Comparison of ENCODE assay signal across 8 mouse cellular contexts in the genomic region with DNA sequence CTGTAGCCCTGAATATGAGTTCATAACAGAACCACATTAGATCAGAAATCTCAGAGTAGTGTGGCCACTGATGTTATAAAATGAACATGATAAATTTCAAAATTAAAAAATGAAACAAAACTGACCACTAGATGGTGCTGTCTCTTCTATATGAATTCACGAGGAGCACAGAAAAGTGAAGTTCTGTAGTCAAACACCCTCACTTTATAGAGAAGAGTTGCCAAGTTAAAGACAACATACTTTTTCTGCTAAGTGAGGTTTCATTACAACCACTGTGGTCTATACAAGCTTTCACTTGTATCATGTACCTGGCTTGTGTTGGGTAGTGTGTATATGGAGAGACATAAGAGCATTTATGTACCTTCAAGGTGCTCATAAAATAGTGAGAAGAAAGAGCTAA. TPM values are rescaled to one million over a fixed set of nuclear protein-coding genes. Genes with fewer than 3 reads are reported as not detected.
A peak's percentile ranks its signal among the peaks of the same experiment; 100 is the strongest.
DNase-seq lines count a peak whose midpoint lies in the region; ATAC-seq lines count a peak whose summit lies in the region.

No protein-coding gene starts in this region.

- H3K36me3 ChIP-seq in embryonic facial prominence, embryonic 11.5 days (replicated peaks; ENCODE audit: control insufficient read depth, insufficient read depth, low read depth, low read length) = no peaks in the 10 kb centered on the region
- no peaks in the 10 kb centered on the region for H3K36me3 ChIP-seq in embryonic facial prominence, embryonic 10.5 days (replicated peaks)
- H3K36me3 ChIP-seq in lung, embryonic 16.5 days (ENCODE audit: control insufficient read depth, insufficient read depth, low read length) = no peaks in the 10 kb centered on the region
- no peaks in the 10 kb centered on the region for H3K36me3 ChIP-seq in hindbrain, embryonic 16.5 days (ENCODE audit: control insufficient read depth, insufficient read depth, low read length)

- H3K4me2 ChIP-seq in embryonic facial prominence, embryonic 11.5 days (ENCODE audit: low read depth, low read length) = no peak overlapping the region
- H3K4me2 ChIP-seq in lung, embryonic 16.5 days (ENCODE audit: low read depth, low read length) = no peak overlapping the region
- H3K4me2 ChIP-seq in hindbrain, embryonic 16.5 days (ENCODE audit: low read length) = no peak overlapping the region

- no peaks in the 10 kb centered on the region for H3K27me3 ChIP-seq in embryonic facial prominence, embryonic 11.5 days (ENCODE audit: control insufficient read depth, insufficient read depth, low read length)
- no peaks in the 10 kb centered on the region for H3K27me3 ChIP-seq in embryonic facial prominence, embryonic 10.5 days (replicated peaks; ENCODE audit: low read depth, poor library complexity, severe bottlenecking)
- H3K27me3 ChIP-seq in lung, embryonic 16.5 days (ENCODE audit: control insufficient read depth, insufficient read depth, low read depth, low read length) = no peaks in the 10 kb centered on the region
- H3K27me3 ChIP-seq in hindbrain, embryonic 16.5 days (replicated peaks; ENCODE audit: control insufficient read depth, insufficient read depth, low read length) = no peaks in the 10 kb centered on the region

- DNase-seq in embryonic facial prominence, embryonic 11.5 days (ENCODE audit: low spot score) = peak; percentile 89
- DNase-seq in embryonic facial prominence, embryonic 10.5 days (ENCODE audit: low spot score) = no peak
- DNase-seq in lung, adult 18-20 months = no peak
- peak; percentile 70 for DNase-seq in retina, postnatal 1 day
- DNase-seq in kidney, postnatal 4 days = no peak

- WGBS in embryonic facial prominence, embryonic 11.5 days = 2% methylated on average over 1 of the region's 1 CpGs
- WGBS in embryonic facial prominence, embryonic 10.5 days = 5% methylated on average over 1 of the region's 1 CpGs
- 0% methylated on average over 1 of the region's 1 CpGs for WGBS in lung, embryonic 16.5 days
- 0% methylated on average over 1 of the region's 1 CpGs for WGBS in hindbrain, embryonic 16.5 days

- H3K4me3 ChIP-seq in embryonic facial prominence, embryonic 11.5 days (ENCODE audit: low read depth, low read length) = no peak overlapping the region
- H3K4me3 ChIP-seq in embryonic facial prominence, embryonic 10.5 days = no peak overlapping the region
- H3K4me3 ChIP-seq in lung, embryonic 16.5 days (ENCODE audit: low read length) = no peak overlapping the region
- no peak overlapping the region for H3K4me3 ChIP-seq in hindbrain, embryonic 16.5 days (ENCODE audit: low read length)

- no peak overlapping the region for H3K27ac ChIP-seq in embryonic facial prominence, embryonic 11.5 days (replicated peaks; ENCODE audit: low read depth, low read length)
- no peak overlapping the region for H3K27ac ChIP-seq in embryonic facial prominence, embryonic 10.5 days (replicated peaks)
- no peak overlapping the region for H3K27ac ChIP-seq in lung, embryonic 16.5 days (ENCODE audit: low read length)
- no peak overlapping the region for H3K27ac ChIP-seq in hindbrain, embryonic 16.5 days (ENCODE audit: low read depth, low read length)

- ATAC-seq in embryonic facial prominence, embryonic 11.5 days (replicated peaks; ENCODE audit: insufficient number of reproducible peaks, low FRiP score, low TSS enrichment, low read depth) = no peak
- ATAC-seq in lung, embryonic 16.5 days (ENCODE audit: low read depth) = peak; percentile 20; the same call in 1 of the 2 replicates
- 0 out of 2 replicates have a peak, but pooled peaks have one; percentile 37 for ATAC-seq in hindbrain, embryonic 16.5 days
- ATAC-seq in erythroid progenitor cell, adult 5-6 weeks (replicated peaks; ENCODE audit: low FRiP score, poor library complexity, severe bottlenecking) = no peak

- no peak overlapping the region for H3K9ac ChIP-seq in embryonic facial prominence, embryonic 11.5 days (replicated peaks; ENCODE audit: low read length)
- H3K9ac ChIP-seq in lung, embryonic 16.5 days (ENCODE audit: low read length) = no peak overlapping the region
- no peak overlapping the region for H3K9ac ChIP-seq in hindbrain, embryonic 16.5 days (ENCODE audit: low read depth, low read length)

- no peaks in the 10 kb centered on the region for H3K9me3 ChIP-seq in embryonic facial prominence, embryonic 11.5 days (replicated peaks; ENCODE audit: control insufficient read depth, low read length)
- H3K9me3 ChIP-seq in embryonic facial prominence, embryonic 10.5 days = no peaks in the 10 kb centered on the region
- no peaks in the 10 kb centered on the region for H3K9me3 ChIP-seq in lung, embryonic 16.5 days (ENCODE audit: control insufficient read depth, low read length)
- H3K9me3 ChIP-seq in hindbrain, embryonic 16.5 days (ENCODE audit: control insufficient read depth, low read length) = no peaks in the 10 kb centered on the region

- H3K4me1 ChIP-seq in embryonic facial prominence, embryonic 11.5 days (ENCODE audit: control insufficient read depth, insufficient read depth, low read length) = no peaks in the 10 kb centered on the region
- H3K4me1 ChIP-seq in embryonic facial prominence, embryonic 10.5 days = no peaks in the 10 kb centered on the region
- no peaks in the 10 kb centered on the region for H3K4me1 ChIP-seq in lung, embryonic 16.5 days (replicated peaks; ENCODE audit: control insufficient read depth, insufficient read depth, low read length)
- H3K4me1 ChIP-seq in hindbrain, embryonic 16.5 days (ENCODE audit: control insufficient read depth, insufficient read depth, low read depth, low read length) = no peaks in the 10 kb centered on the region

RNA-seq across cellular contexts. Expression of gene Rsu1, which starts 19.4 kb away (rescaled TPM):
- polyA plus RNA-seq in embryonic facial prominence, embryonic 11.5 days (2014; fragmentation: Nextera tagmentation; extraction: Ambion mirVana) = 105 and 107 TPM in 2 replicates
- 70.2 and 80.1 TPM in 2 replicates for polyA plus RNA-seq in embryonic facial prominence, embryonic 10.5 days (2016; fragmentation: Nextera tagmentation; extraction: Ambion mirVana)
- polyA plus RNA-seq in lung, embryonic 16.5 days (2015; fragmentation: Nextera tagmentation; extraction: Ambion mirVana) = 177 and 187 TPM in 2 replicates
- 85.5 and 97.5 TPM in 2 replicates for polyA plus RNA-seq in hindbrain, embryonic 16.5 days (2015; fragmentation: Nextera tagmentation; extraction: Ambion mirVana)
- total RNA-seq in erythroid progenitor cell, adult 5-6 weeks (2015; ENCODE audit: low replicate concordance) = 22.2 and 30.3 TPM in 2 replicates
- 16.3 and 27.5 TPM in 2 replicates for total RNA-seq in erythroid progenitor cell, adult 5-6 weeks (2017; ENCODE audit: low replicate concordance)

Comparison
In these comparisons a context has a peak if more than half of its experiments do, and no peak if none do; other contexts are left out.
1. DNase-seq: peak in embryonic facial prominence, embryonic 11.5 days (single experiment) and retina, postnatal 1 day (single experiment); none in embryonic facial prominence, embryonic 10.5 days (single experiment), lung, adult 18-20 months (0 of 2) and kidney, postnatal 4 days (0 of 2).
2. ATAC-seq: peak in lung, embryonic 16.5 days (single experiment) and hindbrain, embryonic 16.5 days (single experiment); none in embryonic facial prominence, embryonic 11.5 days (single experiment) and erythroid progenitor cell, adult 5-6 weeks (single experiment).